Mouse (Mus musculus): ENCODE measurements around the gene Slc25a28.

- no peak for TF ChIP-seq CTCF (IDR thresholded peaks at IDR 0.05; ENCODE audit: borderline replicate concordance, extremely low read depth, insufficient read depth, insufficient read length)
- TF ChIP-seq POLR2A (IDR thresholded peaks at IDR 0.05; ENCODE audit: borderline replicate concordance, extremely low read depth, insufficient read depth, insufficient read length, poor library complexity, severe bottlenecking), result no peak
Measured at GRCm38 (mm10) chr19:43722891-43723290, 48.2 kb upstream of the Slc25a28 start.

Measured in brain, embryonic 14.5 days (tissue).